ENCODE assay signal across 9 mouse cellular contexts in the genomic region with DNA sequence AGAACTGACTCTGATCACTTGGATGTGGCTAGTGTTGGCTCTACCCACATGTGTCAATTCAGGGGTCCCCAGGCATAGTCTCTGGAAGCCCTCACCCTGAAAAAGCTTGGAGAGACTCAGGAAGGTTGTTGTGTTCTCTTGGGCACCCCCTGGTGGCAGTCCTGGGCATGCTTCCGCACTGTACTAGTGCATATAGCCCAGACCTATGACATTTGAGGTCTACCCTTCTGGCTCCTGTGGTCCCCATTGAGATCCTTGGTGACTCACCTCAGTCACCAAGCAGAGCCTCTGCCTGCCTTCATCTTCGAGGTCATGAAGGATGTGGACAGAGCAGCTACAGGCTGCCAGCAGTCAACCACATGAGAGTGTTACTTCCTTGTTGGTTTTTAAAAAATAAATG. TPM values are rescaled to one million over a fixed set of nuclear protein-coding genes. Genes with fewer than 3 reads are reported as not detected.
A peak's percentile ranks its signal among the peaks of the same experiment; 100 is the strongest.
DNase-seq lines count a peak whose midpoint lies in the region; ATAC-seq and TF ChIP-seq lines count a peak whose summit lies in the region.
"Had no signal": no experiment of that assay in that cellular context is flagged by ENCODE, and none has a peak within 500 bp of the region (broad histone marks: within the 10 kb centered on the region; RNA-seq: fewer than 3 reads in every experiment).

No protein-coding gene starts in this region.

- H3K4me3 ChIP-seq in cerebellum, adult 2 months (replicated peaks; ENCODE audit: insufficient read depth, low read depth, low read length): no peak overlapping the region
- H3K4me3 ChIP-seq in liver, embryonic 12.5 days: no peak overlapping the region
- H3K4me3 ChIP-seq in forebrain, embryonic 14.5 days (ENCODE audit: low read depth, low read length): no peak overlapping the region
- H3K4me3 ChIP-seq in neural tube, embryonic 11.5 days (ENCODE audit: low read depth, low read length): no peak overlapping the region
- H3K4me3 ChIP-seq: liver, embryonic 15.5 days had no signal

- TF ChIP-seq POLR2A in cerebellum, adult 2 months (IDR thresholded peaks at IDR 0.05; ENCODE audit: borderline replicate concordance, insufficient read depth, low read length): no peak

- TF ChIP-seq CTCF in cerebellum, adult 2 months (IDR thresholded peaks at IDR 0.05; ENCODE audit: borderline replicate concordance, insufficient read depth, low read depth, low read length): peak; percentile 54; the same call in 1 of the 2 replicates

- H3K27ac ChIP-seq in cerebellum, adult 2 months (ENCODE audit: insufficient read depth, low read length): no peak overlapping the region
- H3K27ac ChIP-seq in liver, embryonic 12.5 days: no peak overlapping the region
- no peak overlapping the region for H3K27ac ChIP-seq in forebrain, embryonic 14.5 days (ENCODE audit: low read depth, low read length)
- no peak overlapping the region for H3K27ac ChIP-seq in neural tube, embryonic 11.5 days (ENCODE audit: low read depth, low read length)
- H3K27ac ChIP-seq: liver, embryonic 15.5 days had no signal

- no peak overlapping the region for H3K9ac ChIP-seq in liver, embryonic 12.5 days
- H3K9ac ChIP-seq in forebrain, embryonic 14.5 days (ENCODE audit: low read length): no peak overlapping the region
- no peak overlapping the region for H3K9ac ChIP-seq in neural tube, embryonic 11.5 days (ENCODE audit: low read length)
- H3K9ac ChIP-seq: liver, embryonic 15.5 days had no signal

- DNase-seq in cerebellum, adult 2 months: peak in 1 of 2 experiments; percentile 37
- DNase-seq in cerebellum, adult 18-20 months: no peak
- peak; percentile 66 for DNase-seq in liver
- DNase-seq in Muller cell, postnatal 12 days (ENCODE audit: inconsistent ontology term): peak; percentile 57
- DNase-seq in forebrain, embryonic 14.5 days (ENCODE audit: low spot score): peak; percentile 61
- peak; percentile 37 for DNase-seq in neural tube, embryonic 11.5 days (ENCODE audit: low spot score)
- no peak for DNase-seq in gastrocnemius, adult 18-20 months (ENCODE audit: low spot score)

- H3K36me3 ChIP-seq in liver, embryonic 12.5 days: 0 out of 2 replicates have a peak, but pooled peaks cover 4% of the 10 kb centered on the region
- H3K36me3 ChIP-seq in forebrain, embryonic 14.5 days (ENCODE audit: control insufficient read depth, insufficient read depth, low read length): peaks cover 45% of the 10 kb centered on the region
- H3K36me3 ChIP-seq in neural tube, embryonic 11.5 days (ENCODE audit: control insufficient read depth, insufficient read depth, low read length): no peaks in the 10 kb centered on the region
- H3K36me3 ChIP-seq: liver, embryonic 15.5 days had no signal

- ATAC-seq in liver, embryonic 12.5 days: no peak
- 0 out of 2 replicates have a peak, but pooled peaks have one; percentile 32 for ATAC-seq in forebrain, embryonic 14.5 days
- ATAC-seq in neural tube, embryonic 11.5 days (ENCODE audit: insufficient read depth, low FRiP score, low TSS enrichment): no peak

- peaks cover 3% of the 10 kb centered on the region; the same call in 1 of the 2 replicates for H3K4me1 ChIP-seq in cerebellum, adult 2 months (ENCODE audit: control insufficient read depth, insufficient read depth, low read length)
- peaks cover 18% of the 10 kb centered on the region for H3K4me1 ChIP-seq in liver, embryonic 12.5 days
- peaks cover 5% of the 10 kb centered on the region for H3K4me1 ChIP-seq in forebrain, embryonic 14.5 days (ENCODE audit: control insufficient read depth, insufficient read depth, low read length)
- H3K4me1 ChIP-seq in neural tube, embryonic 11.5 days (ENCODE audit: control insufficient read depth, insufficient read depth, low read length): peaks cover 3% of the 10 kb centered on the region; the same call in 1 of the 2 replicates

- 61% methylated on average over 2 of the region's 2 CpGs for WGBS in cerebellum, adult 2 months
- 44% methylated on average over 2 of the region's 2 CpGs for WGBS in liver, embryonic 12.5 days (ENCODE audit: insufficient replicate concordance)
- 70% methylated on average over 2 of the region's 2 CpGs for WGBS in forebrain, embryonic 14.5 days
- 75% methylated on average over 2 of the region's 2 CpGs for WGBS in neural tube, embryonic 11.5 days

- no peaks in the 10 kb centered on the region for H3K27me3 ChIP-seq in cerebellum, adult 2 months (ENCODE audit: control insufficient read depth, insufficient read depth, low read length)
- peaks cover 14% of the 10 kb centered on the region for H3K27me3 ChIP-seq in liver, embryonic 12.5 days (replicated peaks)
- H3K27me3 ChIP-seq in forebrain, embryonic 14.5 days (replicated peaks; ENCODE audit: control insufficient read depth, insufficient read depth, low read length): no peaks in the 10 kb centered on the region
- H3K27me3 ChIP-seq in neural tube, embryonic 11.5 days (ENCODE audit: control insufficient read depth, insufficient read depth, low read length): no peaks in the 10 kb centered on the region
- H3K27me3 ChIP-seq: liver, embryonic 15.5 days had no signal

- H3K4me2 ChIP-seq in liver, embryonic 12.5 days: no peak overlapping the region
- H3K4me2 ChIP-seq in forebrain, embryonic 14.5 days (ENCODE audit: low read length): no peak overlapping the region
- no peak overlapping the region for H3K4me2 ChIP-seq in neural tube, embryonic 11.5 days (ENCODE audit: low read depth)
- H3K4me2 ChIP-seq: liver, embryonic 15.5 days had no signal

- H3K9me3 ChIP-seq in liver, embryonic 12.5 days (replicated peaks): no peaks in the 10 kb centered on the region
- H3K9me3 ChIP-seq in forebrain, embryonic 14.5 days (replicated peaks; ENCODE audit: control insufficient read depth, low read length): no peaks in the 10 kb centered on the region
- H3K9me3 ChIP-seq in neural tube, embryonic 11.5 days (ENCODE audit: control insufficient read depth, low read length): no peaks in the 10 kb centered on the region
- H3K9me3 ChIP-seq: liver, embryonic 15.5 days had no signal

RNA-seq across cellular contexts. Expression of gene Pgls, which starts 5.1 kb away (rescaled TPM):
- polyA plus RNA-seq in cerebellum, adult 2 months (2012; rRNA removed): 42.5 and 42.8 TPM in 2 replicates
- polyA plus RNA-seq in liver, embryonic 12.5 days (2016; fragmentation: Nextera tagmentation; extraction: Ambion mirVana): 138 and 144 TPM in 2 replicates
- 233 and 279 TPM in 2 replicates for polyA plus RNA-seq in forebrain, embryonic 14.5 days (2014; fragmentation: Nextera tagmentation; extraction: Ambion mirVana)
- polyA plus RNA-seq in neural tube, embryonic 11.5 days (2014; fragmentation: Nextera tagmentation; extraction: Ambion mirVana): 212 and 216 TPM in 2 replicates
- 10 to 100 TPM; 23.2 to 23.7 TPM for total RNA-seq in gastrocnemius, adult 18-20 months (2021)

RNA-seq across cellular contexts. Expression of gene Fam129c, which starts 10.6 kb away (rescaled TPM):
- 3.4 and 3.7 TPM in 2 replicates for polyA plus RNA-seq in cerebellum, adult 2 months (2012; rRNA removed)
- 1.3 and 2.3 TPM in 2 replicates for polyA plus RNA-seq in liver, embryonic 12.5 days (2016; fragmentation: Nextera tagmentation; extraction: Ambion mirVana)
- 4.1 and 4.5 TPM in 2 replicates for polyA plus RNA-seq in forebrain, embryonic 14.5 days (2014; fragmentation: Nextera tagmentation; extraction: Ambion mirVana)
- 3.6 and 4.2 TPM in 2 replicates for polyA plus RNA-seq in neural tube, embryonic 11.5 days (2014; fragmentation: Nextera tagmentation; extraction: Ambion mirVana)
- total RNA-seq in gastrocnemius, adult 18-20 months (2021): 1 to 10 TPM in 1 of 2 experiments, under 1 TPM in 1; 0.57 to 1.3 TPM

RNA-seq across cellular contexts. Expression of gene Slc27a1, which starts 18.2 kb away (rescaled TPM):
- 142 and 153 TPM in 2 replicates for polyA plus RNA-seq in cerebellum, adult 2 months (2012; rRNA removed)
- 4.1 and 4.4 TPM in 2 replicates for polyA plus RNA-seq in liver, embryonic 12.5 days (2016; fragmentation: Nextera tagmentation; extraction: Ambion mirVana)
- 25.8 and 31.5 TPM in 2 replicates for polyA plus RNA-seq in forebrain, embryonic 14.5 days (2014; fragmentation: Nextera tagmentation; extraction: Ambion mirVana)
- 10.5 and 12.7 TPM in 2 replicates for polyA plus RNA-seq in neural tube, embryonic 11.5 days (2014; fragmentation: Nextera tagmentation; extraction: Ambion mirVana)
- total RNA-seq in gastrocnemius, adult 18-20 months (2021): 10 to 100 TPM; 78.7 to 93.8 TPM

RNA-seq across cellular contexts. Expression of gene Nxnl1, which starts 20.5 kb away (rescaled TPM):
- polyA plus RNA-seq in cerebellum, adult 2 months (2012; rRNA removed): 0.10 and 0.11 TPM in 2 replicates
- 0.32 and 0.36 TPM in 2 replicates for polyA plus RNA-seq in liver, embryonic 12.5 days (2016; fragmentation: Nextera tagmentation; extraction: Ambion mirVana)
- polyA plus RNA-seq in forebrain, embryonic 14.5 days (2014; fragmentation: Nextera tagmentation; extraction: Ambion mirVana): not detected in 2 replicates
- polyA plus RNA-seq in neural tube, embryonic 11.5 days (2014; fragmentation: Nextera tagmentation; extraction: Ambion mirVana): not detected in 2 replicates
- not detected for total RNA-seq in gastrocnemius, adult 18-20 months (2021)
- polyA plus RNA-seq: liver, embryonic 15.5 days had no signal

RNA-seq across cellular contexts. Expression of gene Colgalt1, which starts 23.9 kb away (rescaled TPM):
- 74.1 and 77.6 TPM in 2 replicates for polyA plus RNA-seq in cerebellum, adult 2 months (2012; rRNA removed)
- 29.0 and 30.1 TPM in 2 replicates for polyA plus RNA-seq in liver, embryonic 12.5 days (2016; fragmentation: Nextera tagmentation; extraction: Ambion mirVana)
- 45.3 and 47.2 TPM in 2 replicates for polyA plus RNA-seq in forebrain, embryonic 14.5 days (2014; fragmentation: Nextera tagmentation; extraction: Ambion mirVana)
- 54.5 and 57.4 TPM in 2 replicates for polyA plus RNA-seq in neural tube, embryonic 11.5 days (2014; fragmentation: Nextera tagmentation; extraction: Ambion mirVana)
- total RNA-seq in gastrocnemius, adult 18-20 months (2021): 10 to 100 TPM; 37.3 to 37.4 TPM

Comparison
In these comparisons a context has a peak if more than half of its experiments do, and no peak if none do; other contexts are left out.
1. DNase-seq: peak in liver (single experiment), Muller cell, postnatal 12 days (single experiment), forebrain, embryonic 14.5 days (single experiment) and neural tube, embryonic 11.5 days (single experiment); none in cerebellum, adult 18-20 months (0 of 2) and gastrocnemius, adult 18-20 months (single experiment).